Mouse (Mus musculus): Measurements from ENCODE around the gene Dcaf6.

DNA sequence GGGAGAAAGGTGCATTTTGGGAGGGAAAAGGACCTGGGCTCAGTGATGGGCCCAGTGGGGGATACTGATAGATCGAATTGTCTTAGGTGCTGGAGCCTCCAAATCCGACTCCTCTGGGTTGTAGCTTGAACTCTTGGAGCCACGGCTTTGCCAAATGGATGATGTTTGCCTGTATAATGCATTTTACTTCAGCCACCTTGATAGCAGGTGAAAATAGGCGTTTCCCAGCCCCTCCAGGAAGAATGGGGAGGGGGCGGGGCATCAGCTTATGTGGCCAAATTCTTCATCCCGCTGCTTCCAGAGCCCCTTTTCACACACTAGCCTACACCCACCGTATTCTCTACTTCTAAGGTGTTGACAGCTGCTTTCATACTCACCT is 177.3 kb downstream of the Dcaf6 start:
- TF ChIP-seq POLR2A (IDR thresholded peaks at IDR 0.05; ENCODE audit: low read depth, low read length) (no peak), CTCF (IDR thresholded peaks at IDR 0.05; ENCODE audit: borderline replicate concordance, insufficient read depth, low read length) (no peak)

All from embryonic fibroblast, embryonic 13.5 days (primary cell).